Mouse (Mus musculus) right cerebral cortex, postnatal 36 days (tissue): Measurements from ENCODE around the gene Ankrd23.

Experiments
- DNase-seq, 2 experiments: peaks; one replicate each; pipeline ENCODE4 v3.0.0; 2022; ENCODE audit warnings: low spot score in 2 of 2, mixed read lengths in 1 of 2

The Ankrd23 gene

DNA sequence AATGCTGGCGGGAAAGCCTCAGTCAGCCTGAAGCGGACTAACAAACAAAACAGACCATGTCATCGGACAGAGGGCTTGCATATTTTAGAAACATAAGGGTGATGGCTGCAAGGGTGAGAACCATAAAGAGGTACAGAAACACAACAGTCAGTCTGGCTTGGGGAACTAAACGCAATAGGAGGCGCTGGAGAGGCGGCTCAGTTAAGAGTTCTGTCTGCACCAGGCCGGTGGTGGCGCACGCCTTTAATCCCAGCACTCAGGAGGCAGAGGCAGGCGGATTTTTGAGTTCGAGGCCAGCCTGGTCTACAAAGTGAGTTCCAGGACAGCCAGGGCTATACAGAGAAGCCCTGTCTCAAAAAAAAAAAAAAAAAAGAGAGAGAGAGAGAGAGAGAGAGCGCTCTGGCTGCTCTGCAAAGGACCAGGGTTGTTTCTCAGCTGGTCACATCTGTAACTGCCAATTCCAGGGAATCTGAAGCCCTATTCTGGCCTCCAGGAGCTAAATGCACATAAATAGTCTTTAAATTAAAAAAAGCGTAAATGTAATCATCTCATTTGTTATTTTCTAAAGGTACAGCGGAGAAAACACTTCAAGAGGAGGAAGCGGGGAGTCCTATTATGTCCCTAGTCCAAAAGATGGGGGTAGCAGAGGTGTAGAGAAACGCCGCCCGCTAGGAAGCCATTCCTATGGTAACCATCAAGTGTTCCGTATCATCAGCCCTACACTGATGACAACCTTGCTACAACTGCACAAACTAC, 9.3 kb upstream of the Ankrd23 start:
- no peak for DNase-seq

DNA sequence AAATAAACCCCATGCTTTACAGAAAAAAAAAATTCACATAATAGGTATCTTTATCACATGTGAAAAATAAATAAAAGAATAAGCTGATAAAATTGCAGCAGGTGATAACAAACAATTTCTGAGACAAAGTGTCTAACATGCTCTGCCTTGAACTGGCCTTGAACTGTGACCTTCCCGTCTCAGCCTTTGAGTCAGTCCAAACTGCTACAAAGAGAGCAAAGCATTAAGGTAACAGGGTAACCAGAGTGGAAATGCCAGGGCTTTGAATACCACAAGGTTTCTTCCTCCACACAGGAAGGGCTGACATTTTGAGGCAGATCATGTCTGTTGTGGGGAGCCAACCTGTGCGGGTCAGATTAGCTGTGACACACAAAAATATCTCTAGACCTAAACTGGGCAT, 8.7 kb upstream of the Ankrd23 start:
- DNase-seq, result no peak

DNA sequence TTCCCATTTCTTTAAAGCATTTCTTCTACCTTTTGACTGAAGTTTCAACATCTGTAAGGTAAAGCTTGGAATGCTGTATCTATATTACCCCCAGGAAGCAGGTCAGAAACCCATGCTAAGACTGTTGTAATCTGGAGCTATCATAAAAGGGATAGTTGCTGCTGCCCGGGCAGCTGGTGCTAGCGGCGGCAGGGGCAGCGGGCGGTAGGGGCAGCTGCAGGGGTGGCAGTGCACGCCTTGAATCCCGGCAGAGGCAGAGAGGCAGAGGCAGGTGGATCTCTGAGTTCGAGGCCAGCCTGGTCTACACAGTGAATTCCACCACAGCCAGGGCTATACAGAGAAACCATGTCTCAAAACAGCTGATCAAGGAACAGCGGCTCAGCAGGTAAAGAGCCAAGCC, 6.2 kb upstream of the Ankrd23 start:
- no peak for DNase-seq

DNA sequence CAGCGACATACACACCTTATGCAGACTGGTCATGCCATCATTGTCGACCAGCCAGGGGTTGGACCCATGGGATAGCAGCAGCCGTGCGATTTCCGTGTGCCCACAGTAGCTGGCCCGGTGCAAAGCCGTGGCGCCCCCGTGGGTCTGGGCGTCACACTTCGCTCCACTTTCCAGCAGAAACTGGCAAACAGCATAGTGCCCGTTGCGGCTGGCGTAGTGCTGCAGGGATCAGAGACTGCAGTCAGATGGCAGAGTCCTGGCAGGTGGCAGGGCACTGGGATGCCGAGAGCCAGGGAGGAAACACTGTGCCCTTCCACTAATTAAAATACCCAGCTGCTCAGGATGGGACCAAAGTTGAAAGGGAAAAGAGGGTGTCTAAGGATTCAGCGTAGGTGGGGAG, 5.2 kb upstream of the Ankrd23 start:
- no peak for DNase-seq

DNA sequence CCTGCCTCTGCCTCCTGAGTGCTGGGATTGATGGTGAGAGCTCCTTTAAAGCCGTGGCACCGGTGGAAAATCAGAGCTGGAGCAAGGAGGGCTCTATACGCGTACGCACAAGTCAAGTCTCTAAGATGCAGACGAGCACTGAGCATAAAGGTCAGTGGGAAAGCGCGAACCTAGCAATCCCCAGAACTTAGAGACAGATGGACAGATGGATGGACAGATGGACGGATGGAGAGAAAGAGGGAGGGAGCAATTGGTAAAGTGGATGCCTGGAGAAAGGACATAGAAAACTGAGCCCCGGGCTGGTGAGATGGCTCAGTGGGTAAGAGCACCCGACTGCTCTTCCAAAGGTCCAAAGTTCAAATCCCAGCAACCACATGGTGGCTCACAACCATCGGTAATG, 4.1 kb upstream of the Ankrd23 start:
- no peak for DNase-seq

DNA sequence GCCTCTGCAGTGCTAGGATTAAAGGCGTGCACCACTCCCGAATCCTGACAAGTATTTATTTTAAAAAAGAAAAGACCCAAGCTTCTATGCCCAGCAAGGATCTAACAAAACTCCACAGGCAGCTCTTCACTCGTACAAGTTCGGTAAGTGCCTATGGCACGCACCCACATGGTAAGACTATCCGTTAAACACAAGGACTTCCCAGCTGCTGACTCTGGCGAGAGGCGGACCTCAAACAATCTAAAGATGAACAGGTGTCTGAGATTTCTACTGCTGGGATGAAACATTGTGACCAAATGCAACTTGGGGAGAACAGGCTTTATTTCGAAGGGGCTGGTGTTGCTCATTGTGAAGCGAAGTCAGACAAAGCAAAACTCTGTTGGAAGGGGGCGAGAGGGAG, 3.4 kb upstream of the Ankrd23 start:
- no peak for DNase-seq

DNA sequence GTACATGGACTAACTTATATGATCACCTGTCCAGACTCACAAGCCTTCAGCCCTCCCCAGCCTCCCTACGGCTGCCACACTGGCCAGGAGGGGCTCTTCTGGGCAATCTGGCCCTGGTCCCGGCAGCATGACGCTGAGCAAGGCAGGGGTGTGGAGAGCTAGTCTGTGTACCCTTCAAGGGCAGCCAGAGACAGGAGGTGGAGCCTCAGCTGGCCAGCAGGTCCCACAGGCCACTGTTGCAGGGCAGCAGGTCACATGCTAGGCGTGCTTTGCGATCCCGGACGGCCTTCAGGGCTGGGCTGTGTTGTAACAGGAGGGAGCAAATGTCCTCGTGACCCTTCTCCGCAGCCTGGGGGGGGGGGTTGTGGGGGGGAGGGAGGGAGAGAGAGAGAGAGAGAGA, 2.5 kb upstream of the Ankrd23 start, which contains the start of gene Gm42417:
Gene Gm42417, minus strand, starts transcription at position 244 of the 400 bp plus-strand sequence.
- no peak for DNase-seq

DNA sequence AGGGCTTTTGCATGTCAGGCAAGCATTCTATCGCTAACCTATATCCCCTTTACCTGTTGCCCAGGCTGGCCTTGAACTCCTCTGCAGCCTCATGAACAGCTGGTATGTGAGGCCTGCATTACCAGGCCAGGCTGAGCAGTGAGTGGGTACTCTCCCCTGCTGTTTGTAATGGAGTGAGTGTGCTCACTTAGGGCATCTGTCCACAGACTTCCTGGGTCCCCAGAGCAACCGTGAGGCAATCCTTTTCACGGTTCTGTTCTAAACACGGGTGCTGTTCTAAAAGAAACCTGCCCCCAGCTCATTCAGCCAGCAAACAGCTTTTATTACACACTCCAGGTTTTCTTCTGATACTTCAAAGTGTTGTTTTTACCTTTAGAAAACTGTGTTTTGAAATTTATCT, 2.0 kb upstream of the Ankrd23 start:
- DNase-seq, result no peak

DNA sequence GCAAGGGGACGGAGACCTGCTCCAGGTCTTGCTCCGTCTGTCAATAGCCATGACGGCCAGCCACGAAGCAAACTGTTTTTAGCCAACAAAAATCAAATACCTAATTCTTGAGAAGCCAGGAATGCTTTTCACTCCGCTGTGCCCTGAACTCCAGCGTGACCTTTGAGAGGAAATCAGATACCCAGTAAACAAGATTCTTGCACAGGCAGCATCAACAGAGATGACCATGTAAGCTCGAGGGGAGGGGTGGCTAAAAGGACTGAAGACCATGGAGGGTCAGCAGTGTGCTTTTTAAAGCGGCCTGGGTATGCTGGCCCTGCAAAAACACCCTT, 320 bp downstream of the Ankrd23 start:
- DNase-seq, result no peak

DNA sequence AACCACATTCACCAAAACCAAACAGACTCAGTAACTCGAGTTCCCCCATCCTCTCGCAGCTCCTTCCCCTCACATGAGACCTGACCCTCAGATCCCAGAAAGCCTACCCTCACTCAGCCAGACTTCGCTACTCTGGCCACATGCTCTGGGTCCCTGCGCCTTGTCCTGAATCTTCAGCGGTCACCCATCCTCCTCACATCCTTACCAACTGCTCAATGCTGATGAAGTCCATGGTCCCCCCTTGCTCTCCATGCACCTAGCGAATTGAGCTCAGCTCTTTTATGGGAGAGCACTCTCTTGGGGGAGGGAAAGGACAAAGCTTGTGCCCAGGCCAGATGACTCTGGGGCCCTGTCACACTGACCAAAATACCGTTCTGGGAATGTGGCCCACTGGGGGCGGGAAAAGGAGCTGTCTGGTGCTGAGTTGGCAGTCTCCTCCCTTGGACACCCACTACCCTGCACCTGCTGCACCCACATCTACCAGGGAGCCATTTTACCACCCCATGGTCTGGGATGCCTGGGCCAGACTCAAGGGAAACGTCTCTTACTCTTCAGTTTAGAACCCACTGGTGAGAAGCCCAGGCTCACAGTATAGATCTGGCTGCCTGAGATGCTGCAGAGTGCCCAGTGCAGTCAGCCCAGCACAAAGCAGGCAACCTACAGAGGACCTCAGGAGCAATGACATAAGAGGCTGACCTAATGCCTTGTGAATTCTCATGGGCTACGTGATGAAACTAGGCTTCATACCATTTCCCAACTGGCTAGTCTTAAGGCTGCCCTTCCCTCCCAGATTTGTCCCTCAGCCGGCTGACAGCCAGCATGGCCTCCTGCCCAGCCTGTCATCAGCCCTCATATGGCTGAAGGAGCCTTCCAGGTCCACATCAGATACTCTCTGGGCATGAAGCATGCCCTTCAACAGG, 946 bp downstream of the Ankrd23 start:
- DNase-seq, result no peak

DNA sequence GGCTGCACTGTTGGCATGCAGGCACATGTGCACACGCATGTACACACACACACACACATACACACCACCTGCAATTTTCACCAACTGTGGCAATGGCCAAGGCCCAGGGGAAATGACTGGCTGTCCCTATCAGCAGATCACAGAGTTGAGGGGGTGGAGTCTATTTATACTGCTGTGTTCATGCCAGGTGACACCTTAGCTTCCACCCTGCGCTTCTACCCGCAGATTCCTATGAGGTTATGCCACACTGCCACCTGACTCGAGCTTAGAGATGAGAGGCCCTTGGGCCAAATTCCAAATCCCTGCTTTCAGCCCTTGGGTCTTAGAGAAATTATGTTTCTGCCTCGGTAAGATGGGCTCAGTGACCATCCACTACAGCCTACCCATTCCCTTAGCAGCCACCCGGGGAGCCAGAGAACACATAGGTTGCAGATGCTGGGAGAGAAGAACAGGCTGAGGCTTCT, 2.1 kb downstream of the Ankrd23 start:
- DNase-seq, result no peak

DNA sequence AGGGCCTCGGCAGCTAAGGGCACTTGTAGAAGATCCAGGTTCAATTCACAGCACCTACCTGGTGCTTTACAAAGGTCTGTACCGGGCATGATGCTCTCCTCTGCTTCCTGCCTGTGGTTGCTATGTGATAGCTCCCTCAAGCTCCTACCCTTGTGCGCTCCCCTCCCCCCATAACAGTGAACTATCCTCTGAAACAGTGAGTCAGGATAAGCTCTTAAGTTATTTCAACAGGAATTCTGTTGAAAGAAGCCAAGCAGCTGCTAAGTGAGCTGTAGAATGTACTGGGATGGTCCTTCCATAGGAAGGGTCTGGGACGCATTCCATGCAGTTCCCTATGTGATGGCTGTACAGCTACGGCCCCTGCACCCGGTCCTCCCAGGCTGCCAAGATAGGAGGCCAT, 3.1 kb downstream of the Ankrd23 start:
- DNase-seq, result no peak

DNA sequence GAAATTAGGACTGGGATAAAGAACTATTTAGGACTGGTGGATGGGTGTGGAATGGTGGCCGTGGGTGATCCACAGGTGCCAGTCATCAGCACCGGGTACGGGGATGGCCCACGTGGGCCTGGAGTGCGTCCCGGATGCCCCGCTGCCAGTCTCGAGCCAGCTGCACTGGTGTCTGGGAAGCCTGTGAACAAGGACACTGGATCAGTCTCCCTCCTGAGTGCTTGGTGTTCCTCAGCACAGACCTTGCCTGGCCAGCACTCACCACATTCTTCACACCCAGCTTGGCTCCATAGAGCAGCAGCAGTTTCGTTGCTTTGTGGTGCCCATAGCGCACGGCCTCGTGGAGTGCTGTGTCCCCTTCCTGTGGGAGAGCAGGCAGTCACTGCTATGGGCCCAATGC, 5.2 kb downstream of the Ankrd23 start:
- DNase-seq, result no peak

DNA sequence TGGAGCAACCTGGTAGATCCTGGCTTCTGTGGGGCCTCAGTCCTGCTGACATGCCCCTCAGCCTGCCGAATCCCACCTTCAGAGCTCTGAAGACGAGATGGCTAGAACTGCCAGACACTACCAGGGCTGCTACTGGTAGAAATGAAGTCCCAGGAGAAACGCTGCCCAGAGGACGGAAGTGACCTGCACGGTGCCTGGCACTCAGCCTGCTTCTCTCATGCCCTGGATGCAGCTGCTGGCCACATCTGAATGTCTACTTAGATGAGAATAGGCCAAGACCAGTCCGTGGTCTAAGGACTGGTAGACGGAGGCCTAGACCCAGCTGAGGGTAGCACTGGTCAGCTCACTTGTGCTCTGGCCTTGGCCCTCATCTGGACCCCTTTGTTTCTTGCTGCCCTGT, 5.7 kb downstream of the Ankrd23 start:
- no peak for DNase-seq

DNA sequence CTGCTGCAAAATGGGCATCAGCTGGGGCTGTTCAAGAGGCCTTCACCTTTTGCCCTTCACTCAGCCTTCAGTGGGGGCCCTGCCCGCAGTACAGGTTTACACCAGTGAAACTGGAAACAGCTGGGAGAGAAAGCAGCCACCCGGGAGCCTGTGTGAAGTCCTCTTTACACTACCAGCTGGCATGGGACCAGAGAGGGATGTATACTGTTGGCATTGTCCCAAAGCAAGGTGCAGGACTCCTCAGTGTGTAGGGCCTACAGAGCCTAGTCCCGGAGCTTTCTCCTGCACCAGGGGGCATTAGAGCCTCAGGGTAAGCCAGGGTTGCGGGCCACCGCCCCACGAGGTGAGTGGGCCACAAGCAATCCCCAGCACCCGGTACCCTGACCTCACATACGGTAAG, 6.2 kb downstream of the Ankrd23 start:
- DNase-seq, result no peak

DNA sequence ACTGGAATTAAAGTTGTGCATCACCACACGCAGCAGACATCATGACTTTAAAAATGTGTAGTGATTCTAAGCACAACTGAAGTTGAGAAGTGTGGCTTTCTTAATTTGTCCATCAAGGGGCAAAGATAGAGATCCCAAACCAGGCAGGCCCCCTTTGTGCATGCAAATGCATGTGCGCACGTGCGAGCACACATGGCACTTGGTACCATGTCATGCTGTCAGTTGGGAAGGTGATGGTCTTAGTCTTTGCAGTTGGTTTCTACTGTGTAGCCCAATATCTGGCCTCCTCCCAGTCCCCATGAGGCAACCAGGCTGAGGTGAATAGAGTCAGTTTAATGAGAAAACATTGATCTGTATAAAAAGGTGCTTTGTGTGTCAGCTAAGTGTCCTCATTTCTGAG, 6.8 kb downstream of the Ankrd23 start:
- no peak for DNase-seq

DNA sequence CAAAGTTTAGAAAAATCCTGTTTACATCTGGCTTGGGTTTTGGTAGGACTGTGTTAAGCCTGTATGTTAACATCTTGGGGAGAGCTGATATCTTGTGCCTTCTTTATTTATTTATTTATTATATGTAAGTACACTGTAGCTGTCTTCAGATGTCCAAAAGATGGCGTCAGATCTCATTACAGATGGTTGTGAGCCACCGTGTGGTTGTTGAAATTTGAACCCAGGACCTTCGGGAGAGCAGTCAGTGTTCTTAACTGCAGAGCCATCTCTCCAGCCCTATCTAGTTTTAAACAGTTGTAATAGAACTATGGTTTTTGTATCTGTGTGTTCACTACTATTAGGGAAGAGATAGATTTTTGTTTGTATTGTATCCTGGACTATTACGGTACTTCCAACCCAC, 7.4 kb downstream of the Ankrd23 start:
- no peak for DNase-seq

DNA sequence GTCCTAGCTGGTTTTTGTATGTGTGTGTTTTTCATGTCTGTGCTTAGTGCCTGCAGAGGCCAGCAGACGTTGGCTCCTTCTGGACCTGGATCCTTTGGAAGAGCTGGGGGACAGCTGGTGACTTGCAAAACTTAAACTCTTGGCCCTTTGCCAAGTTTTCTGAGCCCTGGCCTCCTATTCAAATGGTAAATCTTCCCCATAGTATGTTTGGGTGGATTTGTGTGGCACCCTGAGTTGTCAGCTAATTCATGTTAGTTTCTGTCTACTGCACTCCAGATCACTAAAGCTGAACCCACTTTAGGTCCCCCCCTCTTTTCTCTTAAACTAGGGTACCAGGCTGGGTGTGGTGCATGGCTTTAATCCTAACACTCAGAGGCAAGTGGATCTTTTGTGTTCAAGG, 8.3 kb downstream of the Ankrd23 start:
- no peak for DNase-seq

DNA sequence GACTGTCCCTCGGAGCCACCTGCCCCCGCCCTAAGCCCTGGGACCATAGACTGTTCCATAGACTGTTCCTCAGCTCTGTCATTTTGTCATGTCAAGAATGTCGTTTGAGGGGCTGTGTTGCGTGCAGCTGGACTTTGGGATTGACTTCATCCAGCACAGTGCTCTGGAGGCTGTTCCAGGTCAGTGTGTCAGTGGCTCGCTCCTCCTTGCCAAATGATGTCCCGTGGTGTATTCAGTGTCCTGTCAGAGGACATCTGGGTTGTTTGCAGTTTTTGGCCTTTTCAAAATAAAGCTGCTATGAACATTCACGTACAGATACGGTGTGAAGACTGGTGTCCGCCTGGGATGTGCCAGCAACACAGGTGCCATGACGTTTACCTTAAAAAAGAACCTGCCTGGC, 9.8 kb downstream of the Ankrd23 start:
- no peak for DNase-seq

DNA sequence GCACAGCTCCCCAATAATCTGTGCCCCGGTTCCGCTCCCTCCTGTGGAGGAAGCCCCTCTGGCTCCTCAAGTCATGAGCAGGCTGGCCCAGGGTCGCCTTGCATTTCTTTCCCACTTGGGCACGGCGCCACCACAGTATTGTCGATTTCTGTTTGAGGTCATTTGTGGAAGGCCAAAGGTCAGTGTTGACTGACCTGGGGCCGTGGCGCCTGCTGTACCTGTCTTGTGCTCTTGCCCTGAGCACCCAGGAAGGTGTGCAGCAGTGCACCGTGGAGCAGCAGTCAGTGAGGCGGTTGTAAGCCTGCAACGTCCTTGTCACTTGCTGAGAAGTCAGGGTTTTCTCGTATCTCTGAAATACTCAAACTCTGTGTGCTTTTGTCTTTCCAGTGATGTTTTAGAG, 10.9 kb downstream of the Ankrd23 start:
- DNase-seq, result no peak

DNA sequence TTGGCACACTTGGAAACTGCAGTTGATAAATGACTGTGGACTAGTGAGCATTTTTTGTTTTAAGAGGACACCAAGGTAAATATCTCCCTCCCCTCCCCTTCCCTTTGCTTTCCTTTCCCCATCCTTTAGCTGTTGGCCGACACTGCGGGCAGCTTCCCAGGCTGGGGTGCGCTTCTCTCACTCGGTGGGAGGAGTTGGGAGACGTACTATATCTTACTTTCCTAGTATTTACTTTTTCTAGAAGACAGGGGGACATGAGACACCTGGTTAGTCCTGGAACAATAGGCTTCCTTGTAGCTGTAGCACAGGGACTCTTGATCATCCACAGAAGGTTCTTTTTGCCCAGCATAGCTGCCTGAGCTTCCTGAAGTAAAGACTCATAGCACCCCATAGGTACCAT, 12.6 kb downstream of the Ankrd23 start:
- DNase-seq, result no peak

DNA sequence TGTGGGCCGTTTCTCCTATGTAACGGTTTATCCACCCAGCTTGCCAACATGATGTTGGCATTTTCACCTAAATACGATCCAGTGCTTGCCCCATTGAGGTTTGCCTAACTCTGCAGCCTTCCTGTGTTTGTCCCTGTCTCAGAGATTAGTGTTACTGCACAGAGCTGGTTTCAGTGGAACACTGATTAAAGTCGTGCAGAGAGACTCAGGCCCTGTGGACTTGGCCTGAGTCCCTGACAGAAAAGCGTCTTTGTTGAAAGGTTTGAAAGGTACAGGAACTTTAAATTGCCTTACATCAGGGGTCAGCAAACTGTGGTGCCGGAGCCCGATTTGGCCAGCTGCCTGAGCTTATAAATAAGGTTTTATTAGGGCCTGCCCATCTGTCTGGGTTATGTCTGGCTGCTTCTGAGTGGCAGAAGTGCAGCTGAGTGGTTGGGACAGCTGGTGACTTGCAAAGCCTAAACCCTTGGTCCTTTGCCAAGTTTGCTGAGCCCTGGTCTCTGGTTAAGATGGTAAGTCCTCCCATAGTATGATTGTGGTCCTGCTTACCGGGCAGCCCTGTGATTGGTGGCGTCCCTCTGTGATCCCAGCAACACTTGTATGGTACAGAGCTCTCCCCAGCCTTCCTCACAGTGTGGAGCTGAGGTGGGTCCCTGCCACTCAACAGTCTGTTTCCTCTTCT, 13.2 kb downstream of the Ankrd23 start:
- no peak for DNase-seq

DNA sequence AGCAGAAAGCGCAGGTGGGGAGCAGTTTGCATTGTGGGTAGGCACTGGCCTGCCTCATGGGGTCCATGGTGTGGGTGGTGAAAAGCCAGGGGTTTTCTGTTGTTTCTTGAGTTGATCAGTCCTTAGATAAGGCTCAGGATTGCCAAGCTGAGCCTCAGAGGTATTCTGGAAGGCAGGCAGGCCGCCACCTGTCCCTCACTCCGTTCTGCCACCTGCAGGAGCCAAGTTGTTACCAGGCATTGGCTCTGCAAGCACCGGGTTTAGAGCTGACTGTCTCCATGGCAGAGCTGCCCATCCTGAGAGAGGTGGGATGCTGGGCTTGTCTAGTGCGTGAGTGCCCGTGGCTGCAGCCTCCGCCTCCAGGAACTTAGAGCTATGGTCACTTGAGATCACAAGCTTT, 14.5 kb downstream of the Ankrd23 start:
- DNase-seq, result no peak
